Mouse (Mus musculus) ES-E14 (cell line): Measurements from ENCODE around the gene Hist1h4h. TPM values are rescaled to one million over a fixed set of nuclear protein-coding genes. Genes with fewer than 3 reads are reported as not detected.

Experiments
- DNase-seq: peaks from one replicate; pipeline ENCODE4 v3.0.0-alpha.2; 2013; ENCODE audit warnings: low read depth, low spot score
- H3K27ac ChIP-seq: 2 replicates; pipeline ENCODE4 v1.5.1; 2012; ENCODE audit warnings: low read depth, mild to moderate bottlenecking, low read length, moderate library complexity, mixed read lengths; ENCODE audit not compliant: poor library complexity, insufficient read depth, severe bottlenecking
- H3K36me3 ChIP-seq: 2 replicates; pipeline ENCODE4 v1.6.1; 2012; ENCODE audit warnings: mild to moderate bottlenecking, low read length, moderate library complexity, mixed read lengths; ENCODE audit not compliant: control insufficient read depth, poor library complexity, insufficient read depth, severe bottlenecking
- H3K4me1 ChIP-seq, 2 experiments: fragments of 150-350 bp in 1 of 2; sonication (generic) in 1 of 2; 2 replicates each; pipeline ENCODE4 v1.6.1; 2012; ENCODE audit warnings: low read length in 2 of 2, mild to moderate bottlenecking in 1 of 2, mixed read lengths in 1 of 2; ENCODE audit not compliant: control insufficient read depth in 2 of 2, insufficient read depth in 2 of 2, poor library complexity in 1 of 2
- H3K4me3 ChIP-seq, 2 experiments: fragments of 150-350 bp in 1 of 2; sonication (generic) in 1 of 2; 2 replicates each; pipeline ENCODE4 v1.5.1; 2012; ENCODE audit warnings: low read length in 2 of 2, low read depth in 1 of 2, mild to moderate bottlenecking in 1 of 2, mixed read lengths in 1 of 2; ENCODE audit not compliant: insufficient read depth in 1 of 2, poor library complexity in 1 of 2, severe bottlenecking in 1 of 2
- H3K9ac ChIP-seq: 2 replicates; pipeline ENCODE4 v1.6.1; 2012; ENCODE audit warnings: low read depth, mild to moderate bottlenecking, low read length, mixed read lengths; ENCODE audit not compliant: poor library complexity, insufficient read depth, severe bottlenecking
- H3K9me3 ChIP-seq: fragments of 150-350 bp; sonication (generic); 2 replicates; pipeline ENCODE4 v1.6.1; 2012; ENCODE audit warnings: low read depth, mild to moderate bottlenecking, low read length; ENCODE audit not compliant: control insufficient read depth, insufficient read depth
- CHD2 ChIP-seq: IDR thresholded peaks from 2 replicates; pipeline ENCODE4 v1.6.1; 2014; ENCODE audit warnings: mild to moderate bottlenecking, low read depth, low read length, inconsistent platforms
- HCFC1 ChIP-seq: IDR thresholded peaks from 2 replicates; pipeline ENCODE4 v1.6.1; 2012; ENCODE audit warnings: low read length, inconsistent platforms, borderline replicate concordance; ENCODE audit not compliant: insufficient read depth
- MAFK ChIP-seq: IDR thresholded peaks from 2 replicates; pipeline ENCODE4 v1.6.1; 2014; ENCODE audit warnings: mild to moderate bottlenecking, low read depth, low read length, inconsistent platforms; ENCODE audit not compliant: insufficient read depth
- ZC3H11A ChIP-seq: IDR thresholded peaks from 2 replicates; pipeline ENCODE4 v1.6.1; 2012; ENCODE audit warnings: low read depth, mild to moderate bottlenecking, inconsistent platforms, low read length, borderline replicate concordance
- ZNF384 ChIP-seq: IDR thresholded peaks from 2 replicates; pipeline ENCODE4 v1.6.1; 2012; ENCODE audit warnings: low read depth, low read length, inconsistent platforms
- in situ Hi-C, 2 experiments: fragments of 600-800 bp; cut with MboI; formaldehyde crosslinking; loops; one replicate each; pipeline ENCODE4 v1.15.1; 2025; ENCODE audit warnings: low sequenced_read_pairs in 2 of 2, inconsistent platforms in 1 of 2; ENCODE audit not compliant: unreplicated experiment in 2 of 2
- total RNA-seq: library from RNA; depleted of rRNA; stranded (reverse); fragments of 300-350 nt; gene quantifications from 2 replicates; pipeline ENCODE4 v1.2.3, GENCODE M21; 2012

The Hist1h4h gene
- total RNA-seq, 1 experiment: 2,804 TPM

- Histone ChIP-seq H3K27ac (peak overlapping the region; percentile 63; the same call in 1 of the 2 replicates), H3K36me3 (no peaks in the 10 kb centered on the region), H3K4me1 (0 out of 4 replicates have a peak, but pooled peaks cover 0 to 2% of the 10 kb centered on the region in 2 experiments), H3K9me3 (no peaks in the 10 kb centered on the region), H3K9ac (peak overlapping the region; percentile 50; the same call in 1 of the 2 replicates), H3K4me3 (peak overlapping the region; percentile 3 to 7; a peak in 2 of 4 replicates)
- no peak for DNase-seq
- no peak for TF ChIP-seq MAFK
- peak; percentile 71; the same call in 1 of the 2 replicates for TF ChIP-seq ZNF384
- no peak for TF ChIP-seq ZC3H11A
- no peak for TF ChIP-seq HCFC1
- no peak for TF ChIP-seq CHD2
- in situ Hi-C loops: loop anchor here (10.0 to 25.0 kb wide), 3 partner anchors 193 to 1815 kb away; partner anchors contain the start of genes Hist1h4j (in 2 of the 2), Hist1h2ag (in 1 of the 2), Hist1h2ah (in 1 of the 2) and Hist1h2bb (in 1 of the 2)
Observed at GRCm38 (mm10) chr13:23551931-23552914, 21.4 kb downstream of the Hist1h4h start.

- H3K4me1 ChIP-seq: 0 out of 4 replicates have a peak, but pooled peaks cover 0 to 2% of the 10 kb centered on the region in 2 experiments
- TF ChIP-seq ZC3H11A (no peak), CHD2 (no peak), MAFK (no peak), HCFC1 (no peak), ZNF384 (no peak)
- no peaks in the 10 kb centered on the region for H3K36me3 ChIP-seq
- H3K27ac ChIP-seq: peak within 1 kb of the TSS; percentile 63; the same call in 1 of the 2 replicates
- H3K9ac ChIP-seq: peak within 1 kb of the TSS; percentile 50; the same call in 1 of the 2 replicates
- in situ Hi-C loops: loop anchor here (10.0 to 25.0 kb wide), 3 partner anchors 192 to 1816 kb away; partner anchors contain the start of genes Hist1h4j (in 2 of the 2), Hist1h2ag (in 1 of the 2), Hist1h2ah (in 1 of the 2) and Hist1h2bb (in 1 of the 2)
- no peak for DNase-seq
- H3K9me3 ChIP-seq: no peaks in the 10 kb centered on the region
- peak within 1 kb of the TSS in 1 of 2 experiments; percentile 3; a peak in 1 of 4 replicates for H3K4me3 ChIP-seq
Observed at GRCm38 (mm10) chr13:23552962-23553361, 22.1 kb downstream of the Hist1h4h start, which contains the start of gene Hist1h1d. TSS of gene Hist1h1d (plus strand) at chr13:23553262.

- Histone ChIP-seq H3K4me1 (0 out of 4 replicates have a peak, but pooled peaks cover 0 to 2% of the 10 kb centered on the region in 2 experiments), H3K4me3 (peak overlapping the region; percentile 23 to 54; a peak in 3 of 4 replicates), H3K9ac (peak overlapping the region; percentile 80; the same call in 1 of the 2 replicates), H3K36me3 (no peaks in the 10 kb centered on the region), H3K27ac (no peak overlapping the region; the same call in 1 of the 2 replicates), H3K9me3 (no peaks in the 10 kb centered on the region)
- TF ChIP-seq MAFK (no peak), ZC3H11A (no peak), ZNF384 (no peak), CHD2 (no peak), HCFC1 (no peak)
- DNase-seq: no peak
- in situ Hi-C loops: loop anchor here (10.0 to 25.0 kb wide), 3 partner anchors 190 to 1817 kb away; partner anchors contain the start of genes Hist1h4j (in 2 of the 2), Hist1h2ag (in 1 of the 2), Hist1h2ah (in 1 of the 2) and Hist1h2bb (in 1 of the 2)
Observed at GRCm38 (mm10) chr13:23554393-23554792, 23.5 kb downstream of the Hist1h4h start.
